ENCODE assay signal across 12 mouse cellular contexts in genomic region chr6:82956553-82957251, GRCm38 (mm10). TPM values are rescaled to one million over a fixed set of nuclear protein-coding genes. Genes with fewer than 3 reads are reported as not detected.
DNase-seq lines count a peak whose midpoint lies in the region; ATAC-seq and TF ChIP-seq lines count a peak whose summit lies in the region.
"Had no signal": no experiment of that assay in that cellular context is flagged by ENCODE, and none has a peak within 500 bp of the region (broad histone marks: within the 10 kb centered on the region; RNA-seq: fewer than 3 reads in every experiment).

No protein-coding gene starts in this region.

- no peak for TF ChIP-seq RAD21 in MEL (IDR thresholded peaks at IDR 0.05; ENCODE audit: low read depth, low read length)

- no peak overlapping the region for H3K4me3 ChIP-seq in kidney, embryonic 15.5 days (replicated peaks)
- 0 out of 4 replicates have a peak overlapping the region, but pooled peaks of 1 of the 2 experiments have one; percentile 9 for H3K4me3 ChIP-seq in MEL (ENCODE audit: control insufficient read depth in 1 of 2, insufficient read depth in 1 of 2, low read depth in 2 of 2, low read length in 2 of 2)
- no peak overlapping the region for H3K4me3 ChIP-seq in embryonic facial prominence, embryonic 14.5 days (ENCODE audit: low read depth, low read length)
- no peak overlapping the region for H3K4me3 ChIP-seq in liver, postnatal 0 days (ENCODE audit: low read depth, low read length)
- no peak overlapping the region for H3K4me3 ChIP-seq in forebrain, embryonic 13.5 days
- H3K4me3 ChIP-seq: midbrain, embryonic 15.5 days had no signal

- 42% methylated on average over 4 of the region's 4 CpGs for WGBS in kidney, embryonic 15.5 days
- WGBS in embryonic facial prominence, embryonic 14.5 days: 55% methylated on average over 4 of the region's 4 CpGs
- WGBS in liver, postnatal 0 days (ENCODE audit: insufficient replicate concordance): 41% methylated on average over 4 of the region's 4 CpGs
- 65% methylated on average over 4 of the region's 4 CpGs for WGBS in forebrain, embryonic 13.5 days

- TF ChIP-seq POLR2A in MEL (IDR thresholded peaks at IDR 0.05; ENCODE audit: control insufficient read depth in 1 of 2, insufficient read depth in 1 of 2, low read depth in 1 of 2, low read length in 2 of 2, poor library complexity in 1 of 2): no peak

- no peaks in the 10 kb centered on the region for H3K36me3 ChIP-seq in kidney, embryonic 15.5 days
- H3K36me3 ChIP-seq in MEL (ENCODE audit: control insufficient read depth in 1 of 2, insufficient read depth in 2 of 2, low read length in 2 of 2): peaks cover 0 to 18% of the 10 kb centered on the region in 2 experiments; a peak in 2 of 4 replicates
- no peaks in the 10 kb centered on the region for H3K36me3 ChIP-seq in embryonic facial prominence, embryonic 14.5 days (ENCODE audit: control insufficient read depth, insufficient read depth, low read length)
- H3K36me3 ChIP-seq in liver, postnatal 0 days (replicated peaks; ENCODE audit: insufficient read depth, low read length): no peaks in the 10 kb centered on the region
- H3K36me3 ChIP-seq in forebrain, embryonic 13.5 days (ENCODE audit: poor library complexity, severe bottlenecking): no peaks in the 10 kb centered on the region
- H3K36me3 ChIP-seq: midbrain, embryonic 15.5 days had no signal

- no peak for DNase-seq in kidney, adult 9 months
- peak; percentile 74 for DNase-seq in MEL (ENCODE audit: low read depth, low spot score)
- DNase-seq in embryonic facial prominence, embryonic 14.5 days (ENCODE audit: low spot score): peak; percentile 83
- DNase-seq in lung, postnatal 25 days (ENCODE audit: low spot score): peak; percentile 83
- no peak for DNase-seq in liver, postnatal 0 days
- no peak for DNase-seq in gastrocnemius, postnatal 25 days
- DNase-seq: adrenal gland, adult 2 months; cerebellum, adult 8-10 months had no signal

- no peak for ATAC-seq in kidney, embryonic 15.5 days (replicated peaks; ENCODE audit: low FRiP score)
- peak; percentile 79 for ATAC-seq in embryonic facial prominence, embryonic 14.5 days (ENCODE audit: low read depth)
- ATAC-seq in liver, postnatal 0 days: no peak
- ATAC-seq in forebrain, embryonic 13.5 days: no peak
- ATAC-seq: midbrain, embryonic 15.5 days had no signal

- H3K27me3 ChIP-seq in kidney, embryonic 15.5 days: no peaks in the 10 kb centered on the region
- peaks cover 3 to 7% of the 10 kb centered on the region in 2 experiments; a peak in 3 of 4 replicates for H3K27me3 ChIP-seq in MEL (ENCODE audit: control insufficient read depth in 1 of 2, insufficient read depth in 2 of 2, low read length in 2 of 2)
- no peaks in the 10 kb centered on the region for H3K27me3 ChIP-seq in embryonic facial prominence, embryonic 14.5 days (replicated peaks; ENCODE audit: control insufficient read depth, insufficient read depth, low read length)
- H3K27me3 ChIP-seq in liver, postnatal 0 days (ENCODE audit: insufficient read depth, low read length): no peaks in the 10 kb centered on the region
- no peaks in the 10 kb centered on the region for H3K27me3 ChIP-seq in forebrain, embryonic 13.5 days
- H3K27me3 ChIP-seq: midbrain, embryonic 15.5 days had no signal

- TF ChIP-seq EP300 in MEL (IDR thresholded peaks at IDR 0.05; ENCODE audit: low read depth in 1 of 2, low read length in 2 of 2): peak; percentile 77 to 90
- no peak for TF ChIP-seq EP300 in liver, postnatal 0 days (IDR thresholded peaks at IDR 0.05; ENCODE audit: low read depth)

- H3K4me1 ChIP-seq in kidney, embryonic 15.5 days: no peaks in the 10 kb centered on the region; the same call in 1 of the 2 replicates
- peaks cover 10% of the 10 kb centered on the region in 2 experiments for H3K4me1 ChIP-seq in MEL (ENCODE audit: control insufficient read depth in 1 of 2, insufficient read depth in 2 of 2, low read length in 2 of 2)
- H3K4me1 ChIP-seq in embryonic facial prominence, embryonic 14.5 days (ENCODE audit: control insufficient read depth, insufficient read depth, low read length): peaks cover 4% of the 10 kb centered on the region; the same call in 1 of the 2 replicates
- 0 out of 2 replicates have a peak, but pooled peaks cover 2% of the 10 kb centered on the region for H3K4me1 ChIP-seq in liver, postnatal 0 days (ENCODE audit: insufficient read depth)
- H3K4me1 ChIP-seq in forebrain, embryonic 13.5 days: no peaks in the 10 kb centered on the region
- H3K4me1 ChIP-seq: midbrain, embryonic 15.5 days had no signal

- no peak overlapping the region for H3K4me2 ChIP-seq in kidney, embryonic 15.5 days
- H3K4me2 ChIP-seq in embryonic facial prominence, embryonic 14.5 days (ENCODE audit: low read depth, low read length): no peak overlapping the region
- no peak overlapping the region for H3K4me2 ChIP-seq in liver, postnatal 0 days (ENCODE audit: low read depth, low read length)
- no peak overlapping the region for H3K4me2 ChIP-seq in forebrain, embryonic 13.5 days
- H3K4me2 ChIP-seq: liver, embryonic 11.5 days; midbrain, embryonic 15.5 days had no signal

- no peak overlapping the region for H3K9ac ChIP-seq in kidney, embryonic 15.5 days
- peak overlapping the region; percentile 40 for H3K9ac ChIP-seq in MEL (ENCODE audit: control insufficient read depth, low read depth, low read length, poor library complexity, severe bottlenecking)
- no peak overlapping the region for H3K9ac ChIP-seq in embryonic facial prominence, embryonic 14.5 days (ENCODE audit: low read depth, low read length)
- no peak overlapping the region for H3K9ac ChIP-seq in liver, postnatal 0 days (replicated peaks)
- no peak overlapping the region for H3K9ac ChIP-seq in forebrain, embryonic 13.5 days
- H3K9ac ChIP-seq: midbrain, embryonic 15.5 days had no signal

- no peaks in the 10 kb centered on the region for H3K79me2 ChIP-seq in MEL (ENCODE audit: control insufficient read depth, insufficient read depth, low read length, poor library complexity)

- H3K9me3 ChIP-seq in kidney, embryonic 15.5 days (replicated peaks): no peaks in the 10 kb centered on the region
- no peaks in the 10 kb centered on the region for H3K9me3 ChIP-seq in MEL (replicated peaks; ENCODE audit: insufficient read depth, low read length)
- no peaks in the 10 kb centered on the region for H3K9me3 ChIP-seq in embryonic facial prominence, embryonic 14.5 days (ENCODE audit: control insufficient read depth, low read length)
- no peaks in the 10 kb centered on the region for H3K9me3 ChIP-seq in liver, postnatal 0 days (ENCODE audit: low read length)
- no peaks in the 10 kb centered on the region; the same call in 1 of the 2 replicates for H3K9me3 ChIP-seq in forebrain, embryonic 13.5 days (replicated peaks)
- H3K9me3 ChIP-seq: midbrain, embryonic 15.5 days had no signal

- peak overlapping the region; percentile 51; the same call in 1 of the 2 replicates for H3K27ac ChIP-seq in kidney, embryonic 15.5 days
- peak overlapping the region; percentile 79 for H3K27ac ChIP-seq in MEL (ENCODE audit: control insufficient read depth, low read depth, low read length)
- H3K27ac ChIP-seq in embryonic facial prominence, embryonic 14.5 days (replicated peaks; ENCODE audit: low read depth, low read length): peak overlapping the region; percentile 63
- no peak overlapping the region for H3K27ac ChIP-seq in liver, postnatal 0 days (ENCODE audit: low read depth)
- no peak overlapping the region for H3K27ac ChIP-seq in forebrain, embryonic 13.5 days
- H3K27ac ChIP-seq: midbrain, embryonic 15.5 days had no signal

- peak in 1 of 3 experiments; percentile 16; a peak in 2 of 6 replicates for TF ChIP-seq CTCF in MEL (IDR thresholded peaks at IDR 0.05 in 2 of 3, conservative IDR thresholded peaks at IDR 0.05 in 1 of 3; ENCODE audit: control insufficient read depth in 1 of 3, insufficient read depth in 1 of 3, low read depth in 2 of 3, low read length in 3 of 3, poor library complexity in 1 of 3, severe bottlenecking in 1 of 3)
- no peak for TF ChIP-seq CTCF in liver, postnatal 0 days (IDR thresholded peaks at IDR 0.05; ENCODE audit: low read depth)

TF ChIP-seq in MEL, 35 proteins besides CTCF, POLR2A, EP300 and RAD21 (continues in another document):
- TF ChIP-seq CHD1 (IDR thresholded peaks at IDR 0.05; ENCODE audit: low read depth, low read length) (no peak), JUND (IDR thresholded peaks at IDR 0.05; ENCODE audit: low read depth, low read length) (no peak), TAL1 (IDR thresholded peaks at IDR 0.05; ENCODE audit: low read length) (no peak), GATA1 (IDR thresholded peaks at IDR 0.05; ENCODE audit: low read depth, low read length) (peak; percentile 90), HCFC1 (IDR thresholded peaks at IDR 0.05; ENCODE audit: low read depth, low read length) (no peak), TBP (IDR thresholded peaks at IDR 0.05; ENCODE audit: low read depth, low read length) (no peak), TCF12 (IDR thresholded peaks at IDR 0.05; ENCODE audit: low read depth, low read length) (peak; percentile 57; the same call in 1 of the 2 replicates), POLR2AphosphoS2 (IDR thresholded peaks at IDR 0.05; ENCODE audit: low read length) (no peak), ETS1 (IDR thresholded peaks at IDR 0.05; ENCODE audit: low read depth, low read length) (peak; percentile 79), KAT2A (conservative IDR thresholded peaks at IDR 0.05; ENCODE audit: low read depth, low read length) (no peak), RCOR1 (IDR thresholded peaks at IDR 0.05; ENCODE audit: low read depth, low read length) (peak; percentile 90)

RNA-seq across cellular contexts. Expression of gene M1ap, which starts 10.0 kb away (rescaled TPM):
- polyA plus RNA-seq in kidney, embryonic 15.5 days (2015; fragmentation: Nextera tagmentation; extraction: Ambion mirVana): 0.24 and 0.43 TPM in 2 replicates
- total RNA-seq in MEL (2012; rRNA removed): 3.9 and 6.2 TPM in 2 replicates
- polyA plus RNA-seq in MEL (2012; ENCODE audit: insufficient read depth in 1 of 2, insufficient read length in 2 of 2, low read depth in 1 of 2, low replicate concordance in 2 of 2, missing spikeins in 1 of 2): 1 to 10 TPM in 1 of 2 experiments, not detected in 1; 6.3 TPM
- 0.28 and 0.65 TPM in 2 replicates for polyA plus RNA-seq in embryonic facial prominence, embryonic 14.5 days (2014; fragmentation: Nextera tagmentation; extraction: Ambion mirVana)
- 3.8 and 4.3 TPM in 2 replicates for polyA plus RNA-seq in liver, postnatal 0 days (2015; fragmentation: Nextera tagmentation; extraction: Ambion mirVana)
- not detected for total RNA-seq in gastrocnemius, postnatal 25 days (2021)
- not detected in 2 replicates for polyA plus RNA-seq in forebrain, embryonic 13.5 days (2015; fragmentation: Nextera tagmentation; extraction: Ambion mirVana)
- total RNA-seq: adrenal gland, adult 2 months had no signal
- polyA plus RNA-seq: adrenal gland, adult 2 months had no signal

RNA-seq across cellular contexts. Expression of gene Sema4f, which starts 17.1 kb away (rescaled TPM):
- polyA plus RNA-seq in kidney, embryonic 15.5 days (2015; fragmentation: Nextera tagmentation; extraction: Ambion mirVana): 1.3 and 2.1 TPM in 2 replicates
- total RNA-seq in MEL (2012; rRNA removed): 0.03 and 0.04 TPM in 2 replicates
- under 1 TPM in 1 of 2 experiments, not detected in 1; 0.01 TPM for polyA plus RNA-seq in MEL (2012; ENCODE audit: insufficient read depth in 1 of 2, insufficient read length in 2 of 2, low read depth in 1 of 2, low replicate concordance in 2 of 2, missing spikeins in 1 of 2)
- 2.1 and 3.5 TPM in 2 replicates for polyA plus RNA-seq in embryonic facial prominence, embryonic 14.5 days (2014; fragmentation: Nextera tagmentation; extraction: Ambion mirVana)
- 0.08 and 0.12 TPM in 2 replicates for polyA plus RNA-seq in liver, postnatal 0 days (2015; fragmentation: Nextera tagmentation; extraction: Ambion mirVana)
- total RNA-seq in gastrocnemius, postnatal 25 days (2021): under 1 TPM; 0.13 to 0.51 TPM
- 5.9 and 7.3 TPM in 2 replicates for polyA plus RNA-seq in forebrain, embryonic 13.5 days (2015; fragmentation: Nextera tagmentation; extraction: Ambion mirVana)

Comparison
In these comparisons a context has a peak if more than half of its experiments do, and no peak if none do; other contexts are left out.
1. H3K27ac ChIP-seq: peak in kidney, embryonic 15.5 days (single experiment), MEL (single experiment) and embryonic facial prominence, embryonic 14.5 days (single experiment); none in liver, postnatal 0 days (single experiment) and forebrain, embryonic 13.5 days (single experiment).
2. DNase-seq: peak in MEL (single experiment), embryonic facial prominence, embryonic 14.5 days (single experiment) and lung, postnatal 25 days (single experiment); none in kidney, adult 9 months (single experiment), liver, postnatal 0 days (single experiment) and gastrocnemius, postnatal 25 days (single experiment).